Mouse (Mus musculus): ENCODE measurements around the gene Cttnbp2nl. TPM values are rescaled to one million over a fixed set of nuclear protein-coding genes. Genes with fewer than 3 reads are reported as not detected.

Gene Cttnbp2nl
- polyA plus RNA-seq, 1 experiment from 2014 or later: 40.1 TPM

Other genes starting within 250 kb of the Cttnbp2nl start
- 43.4 and 45.0 TPM in 2 replicates for gene Mov10, start 234.6 kb downstream of the Cttnbp2nl start, polyA plus RNA-seq (2016; fragmentation: Nextera tagmentation; extraction: Ambion mirVana)
- 26.0 and 30.9 TPM in 2 replicates for gene St7l, start 189.1 kb downstream of the Cttnbp2nl start, polyA plus RNA-seq (2016; fragmentation: Nextera tagmentation; extraction: Ambion mirVana)
- 187 and 188 TPM in 2 replicates for gene Capza1, start 188.6 kb downstream of the Cttnbp2nl start, polyA plus RNA-seq (2016; fragmentation: Nextera tagmentation; extraction: Ambion mirVana)
- gene Wnt2b, start 91.2 kb downstream of the Cttnbp2nl start, polyA plus RNA-seq (2016; fragmentation: Nextera tagmentation; extraction: Ambion mirVana): 1.3 and 1.4 TPM in 2 replicates
- gene 4930564D02Rik, start 13.7 kb upstream of the Cttnbp2nl start, polyA plus RNA-seq (2016; fragmentation: Nextera tagmentation; extraction: Ambion mirVana): not detected in 2 replicates